17 mouse cellular contexts compared by ENCODE assay signal in the genomic region with DNA sequence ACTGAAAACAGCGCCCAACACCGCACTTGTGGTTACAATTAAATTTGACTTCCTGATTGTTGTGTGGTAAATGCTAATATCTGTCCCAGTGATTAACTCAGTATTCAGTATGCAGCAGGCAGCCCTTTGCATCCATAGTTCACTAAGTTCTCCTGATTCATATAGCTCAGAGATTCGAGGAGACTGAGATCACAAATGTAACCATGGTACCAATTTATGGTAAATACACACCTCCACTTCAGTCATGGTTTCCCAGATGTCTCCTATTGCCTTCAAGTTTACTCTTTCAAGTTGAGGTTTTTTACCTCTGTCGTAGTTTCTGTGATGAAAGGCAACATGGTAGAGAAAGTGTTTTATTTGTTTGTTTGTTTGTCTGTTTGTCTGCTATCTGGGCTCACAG.
"Had no signal": no experiment of that assay in that cellular context is flagged by ENCODE, and none has a peak within 500 bp of the region (broad histone marks: within the 10 kb centered on the region; RNA-seq: fewer than 3 reads in every experiment).

No protein-coding gene starts in this region.

- DNase-seq: lung, adult 18-20 months; lung, embryonic 14.5 days; lung, postnatal 10 days; lung, postnatal 4 days; midbrain, embryonic 14.5 days; right cerebral cortex, postnatal 14 days; thymus, adult 2 months; thymus, postnatal 25 days; thymus, postnatal 4 days had no signal

- H3K9ac ChIP-seq: lung, embryonic 14.5 days; midbrain, embryonic 12.5 days; neural tube, embryonic 13.5 days; neural tube, embryonic 15.5 days; stomach, embryonic 15.5 days had no signal

- H3K9me3 ChIP-seq: midbrain, embryonic 10.5 days; midbrain, embryonic 12.5 days; neural tube, embryonic 15.5 days; stomach, embryonic 15.5 days had no signal

- H3K36me3 ChIP-seq: midbrain, embryonic 10.5 days; midbrain, embryonic 12.5 days; neural tube, embryonic 13.5 days; neural tube, embryonic 15.5 days; stomach, embryonic 15.5 days had no signal

- H3K4me3 ChIP-seq: midbrain, embryonic 10.5 days; midbrain, embryonic 12.5 days; myocyte; neural tube, embryonic 13.5 days; neural tube, embryonic 15.5 days; stomach, embryonic 15.5 days had no signal

- H3K27ac ChIP-seq: midbrain, embryonic 10.5 days; midbrain, embryonic 12.5 days; neural tube, embryonic 13.5 days; neural tube, embryonic 15.5 days; stomach, embryonic 15.5 days; stomach, postnatal 0 days had no signal

- H3K4me2 ChIP-seq: lung, embryonic 14.5 days; midbrain, embryonic 12.5 days; neural tube, embryonic 13.5 days; neural tube, embryonic 15.5 days; stomach, embryonic 15.5 days had no signal

- H3K4me1 ChIP-seq: midbrain, embryonic 10.5 days; midbrain, embryonic 12.5 days; neural tube, embryonic 13.5 days; neural tube, embryonic 15.5 days; stomach, embryonic 15.5 days had no signal

- H3K27me3 ChIP-seq: midbrain, embryonic 12.5 days; neural tube, embryonic 13.5 days; neural tube, embryonic 15.5 days; stomach, embryonic 15.5 days had no signal

- ATAC-seq: midbrain, embryonic 16.5 days had no signal
